Mouse (Mus musculus) midbrain, embryonic 15.5 days (tissue): ENCODE results near the gene Prss1. TPM values are rescaled to one million over a fixed set of nuclear protein-coding genes. Genes with fewer than 3 reads are reported as not detected.
"Not testable (repeated sequence)": the region's sequence is repeated elsewhere in the genome, so short reads cannot be mapped to it uniquely, and the experiment has no call there.

Experiments used
- ATAC-seq: fragments of 200-750 bp; cut with Nextera tagmentation; replicated peaks from 2 replicates; pipeline ENCODE4 v1.8.0; 2017; ENCODE audit warnings: moderate TSS enrichment
- H3K27ac ChIP-seq: fragments of 300-500 bp; sonication (generic); 2 replicates; pipeline ENCODE4 v1.5.1; 2015; ENCODE audit warnings: mild to moderate bottlenecking, inconsistent platforms
- H3K27me3 ChIP-seq: fragments of 300-500 bp; sonication (generic); replicated peaks from 2 replicates; pipeline ENCODE4 v1.6.1; 2015; ENCODE audit warnings: inconsistent platforms
- H3K36me3 ChIP-seq: fragments of 300-500 bp; sonication (generic); replicated peaks from 2 replicates; pipeline ENCODE4 v1.6.1; 2015; ENCODE audit warnings: inconsistent platforms
- H3K4me1 ChIP-seq: fragments of 300-500 bp; sonication (generic); 2 replicates; pipeline ENCODE4 v1.6.1; 2015; ENCODE audit warnings: inconsistent platforms
- H3K4me2 ChIP-seq: fragments of 300-500 bp; sonication (generic); 2 replicates; pipeline ENCODE4 v1.6.1; 2015; ENCODE audit warnings: inconsistent platforms, mild to moderate bottlenecking, moderate library complexity
- H3K4me3 ChIP-seq: fragments of 300-500 bp; sonication (generic); 2 replicates; pipeline ENCODE4 v1.5.1; 2015; ENCODE audit warnings: mild to moderate bottlenecking, inconsistent platforms
- H3K9ac ChIP-seq: fragments of 300-500 bp; sonication (generic); 2 replicates; pipeline ENCODE4 v1.6.1; 2015; ENCODE audit warnings: mild to moderate bottlenecking, inconsistent platforms
- H3K9me3 ChIP-seq: fragments of 300-500 bp; sonication (generic); 2 replicates; pipeline ENCODE4 v1.6.1; 2016; ENCODE audit warnings: inconsistent platforms
- WGBS: fragments of 180-500 bp; shearing (Covaris S2); methylation state at CpG from one replicate; pipeline ENCODE4 v1.1.7; 2015; ENCODE audit warnings: mixed read lengths; 5-methylcytosine and 5-hydroxymethylcytosine counted together
- polyA plus RNA-seq: library from polyadenylated mRNA; unstranded; fragments of >200 nt; fragmentation: Nextera tagmentation; extraction: Ambion mirVana; gene quantifications from 2 replicates; pipeline ENCODE4 v1.2.1, GENCODE M21; 2015

Prss1 gene
- not detected in 2 replicates for polyA plus RNA-seq

DNA sequence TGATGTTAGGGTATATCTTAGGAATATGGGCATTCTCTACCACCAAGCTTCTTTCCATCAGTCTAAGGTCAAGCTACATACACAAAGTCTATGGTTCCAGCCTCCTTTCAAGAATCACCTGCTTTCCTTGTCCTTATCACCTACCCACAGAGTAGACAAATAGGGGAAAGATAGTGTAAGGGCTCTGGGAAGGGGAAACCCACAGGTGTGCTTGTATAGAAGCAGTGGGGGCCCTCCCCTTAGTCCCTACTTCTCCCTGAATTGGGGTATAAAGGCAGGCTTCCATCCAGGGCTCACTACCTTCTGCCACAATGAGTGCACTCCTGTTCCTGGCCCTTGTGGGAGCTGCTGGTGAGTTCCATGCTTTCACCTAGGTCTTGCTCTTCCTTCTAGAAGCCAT is at the start of gene Prss1:
Prss1 (plus strand) TSS at position 301 of the 400 bp plus-strand sequence.
- not testable (repeated sequence) for H3K27me3 ChIP-seq, H3K36me3 ChIP-seq, H3K27ac ChIP-seq, H3K4me2 ChIP-seq, H3K9ac ChIP-seq, H3K4me3 ChIP-seq, H3K9me3 ChIP-seq, ATAC-seq, H3K4me1 ChIP-seq

GRCm38 (mm10) chr6:41442261-41442660 is 16.5 kb upstream of the Prss1 start:
- H3K4me2 ChIP-seq, H3K36me3 ChIP-seq, H3K9me3 ChIP-seq, ATAC-seq, H3K4me1 ChIP-seq, H3K9ac ChIP-seq, H3K27ac ChIP-seq, H3K4me3 ChIP-seq, H3K27me3 ChIP-seq: not testable (repeated sequence)
- WGBS, result 94% methylated on average over 2 of the region's 2 CpGs

DNA sequence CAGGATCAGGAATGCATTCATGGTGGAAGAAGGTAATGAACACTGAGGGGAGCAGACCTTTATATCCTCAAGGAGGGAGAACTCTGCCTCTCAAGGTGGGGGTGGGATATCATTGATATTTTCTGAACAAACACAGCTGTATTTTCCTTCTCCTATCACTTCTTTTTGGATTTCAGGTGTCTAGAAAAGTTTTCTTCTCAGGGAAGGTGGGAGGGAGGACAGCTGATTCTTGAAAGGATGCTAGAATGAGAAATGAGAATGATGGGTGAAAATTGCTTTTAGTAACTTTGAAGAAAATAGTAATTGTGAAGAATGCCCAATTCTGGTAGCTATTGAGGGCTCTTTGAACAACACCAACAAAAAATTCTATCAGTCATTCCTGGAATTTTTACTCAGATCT is 12.7 kb upstream of the Prss1 start, which contains the start of gene Gm10334:
Gm10334 (minus strand) TSS at position 101 of the 400 bp plus-strand sequence.
- H3K36me3 ChIP-seq, H3K4me1 ChIP-seq, H3K27me3 ChIP-seq, H3K4me2 ChIP-seq, H3K27ac ChIP-seq, H3K9ac ChIP-seq, H3K9me3 ChIP-seq, ATAC-seq, H3K4me3 ChIP-seq: not testable (repeated sequence)

DNA sequence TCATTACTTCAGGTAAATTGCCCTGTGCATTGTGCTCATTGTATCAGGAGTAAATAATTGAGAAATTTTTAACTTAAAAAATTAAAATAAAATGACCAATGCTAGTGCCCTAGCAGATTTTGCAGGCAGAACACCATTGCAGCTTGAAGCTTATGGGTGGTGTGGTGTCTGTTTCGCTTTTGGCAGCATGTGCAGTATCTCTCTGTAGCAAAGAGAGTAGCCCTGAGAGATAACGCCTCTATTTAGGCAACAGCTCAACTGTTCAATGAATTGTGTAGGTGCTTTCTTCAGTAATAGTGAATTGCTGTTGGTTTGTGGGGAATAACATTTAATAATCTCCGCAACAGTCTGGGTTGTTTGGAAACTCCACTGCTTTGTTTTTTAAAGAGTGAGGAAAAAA is 40.6 kb downstream of the Prss1 start:
- Histone ChIP-seq H3K4me3 (no peak overlapping the region), H3K36me3 (no peaks in the 10 kb centered on the region), H3K27me3 (no peaks in the 10 kb centered on the region), H3K9ac (no peak overlapping the region), H3K27ac (no peak overlapping the region), H3K9me3 (no peaks in the 10 kb centered on the region), H3K4me2 (no peak overlapping the region), H3K4me1 (no peaks in the 10 kb centered on the region)
- 85% methylated on average over 3 of the region's 3 CpGs for WGBS
- no peak for ATAC-seq

DNA sequence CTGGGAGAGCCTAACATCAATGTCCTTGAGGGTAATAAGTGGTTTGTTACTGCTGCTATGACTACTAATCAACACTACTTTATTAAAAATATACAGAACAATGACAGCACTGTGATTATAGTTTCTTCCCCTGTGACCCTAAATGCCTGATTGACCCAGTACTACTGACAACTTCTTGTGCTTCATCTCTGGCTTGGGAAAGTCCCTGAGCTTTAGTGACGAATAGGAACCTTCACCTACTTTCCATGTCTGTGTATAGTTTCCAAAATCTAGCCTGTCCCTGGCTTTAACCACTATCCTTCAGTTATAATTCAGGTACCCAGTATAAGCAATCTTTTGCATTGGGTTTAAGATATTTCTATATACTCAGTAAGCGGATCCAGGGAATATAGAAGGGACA is 46.2 kb downstream of the Prss1 start:
- H3K4me3 ChIP-seq, result no peak overlapping the region
- no peaks in the 10 kb centered on the region for H3K9me3 ChIP-seq
- WGBS, result 87% methylated on average over 2 of the region's 2 CpGs
- H3K9ac ChIP-seq, result no peak overlapping the region
- H3K4me1 ChIP-seq, result no peaks in the 10 kb centered on the region
- H3K27ac ChIP-seq, result no peak overlapping the region
- no peaks in the 10 kb centered on the region for H3K27me3 ChIP-seq
- no peak overlapping the region for H3K4me2 ChIP-seq
- no peaks in the 10 kb centered on the region for H3K36me3 ChIP-seq
- no peak for ATAC-seq

DNA sequence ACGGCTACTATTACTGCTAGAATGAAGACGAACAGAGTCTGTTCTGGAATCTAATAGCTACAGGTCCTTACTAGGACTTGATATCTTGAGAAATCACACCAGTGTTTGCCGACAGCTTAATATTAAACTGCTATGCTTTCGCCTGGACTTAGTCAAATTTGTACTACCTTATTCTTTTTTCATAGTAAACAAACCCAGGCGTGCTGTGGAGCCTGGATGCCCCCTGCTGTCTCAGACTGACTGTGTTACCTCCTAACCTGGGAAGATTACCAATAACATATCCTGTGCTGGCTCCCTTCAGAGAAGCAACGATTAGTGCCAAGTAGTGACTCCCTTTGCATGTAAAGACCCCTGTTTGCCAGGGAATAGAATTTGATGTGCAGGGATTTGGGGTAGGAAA is 46.6 kb downstream of the Prss1 start:
- no peaks in the 10 kb centered on the region for H3K4me1 ChIP-seq
- no peaks in the 10 kb centered on the region for H3K27me3 ChIP-seq
- no peaks in the 10 kb centered on the region for H3K9me3 ChIP-seq
- no peak for ATAC-seq
- no peak overlapping the region for H3K4me3 ChIP-seq
- no peak overlapping the region for H3K4me2 ChIP-seq
- WGBS, result 78% methylated on average over 6 of the region's 6 CpGs
- no peaks in the 10 kb centered on the region for H3K36me3 ChIP-seq
- H3K27ac ChIP-seq, result no peak overlapping the region
- H3K9ac ChIP-seq, result no peak overlapping the region

Other genes starting within 250 kb of the Prss1 start
- not detected in 2 replicates for gene Try4, start 156.7 kb upstream of the Prss1 start, polyA plus RNA-seq
- not detected in 2 replicates for gene Try5, start 142.1 kb upstream of the Prss1 start, polyA plus RNA-seq
- gene Try10, start 104.8 kb upstream of the Prss1 start, polyA plus RNA-seq, result not detected in 2 replicates
- gene Prss3, start 81.3 kb upstream of the Prss1 start, polyA plus RNA-seq, result not detected in 2 replicates
- not detected in 2 replicates for gene Gm5771, start 66.6 kb upstream of the Prss1 start, polyA plus RNA-seq
- not detected in 2 replicates for gene Gm10334, start 12.8 kb upstream of the Prss1 start, polyA plus RNA-seq
- gene Prss2, start 62.9 kb downstream of the Prss1 start, polyA plus RNA-seq, result not detected in 2 replicates
- 43.7 and 44.2 TPM in 2 replicates for gene Ephb6, start 146.6 kb downstream of the Prss1 start, polyA plus RNA-seq
- 0.89 and 1.3 TPM in 2 replicates for gene Trpv6, start 177.5 kb downstream of the Prss1 start, polyA plus RNA-seq
- not detected in 2 replicates for gene Trpv5, start 221.8 kb downstream of the Prss1 start, polyA plus RNA-seq
- not detected in 2 replicates for gene Llcfc1, start 225.5 kb downstream of the Prss1 start, polyA plus RNA-seq
- 0.21 and 0.75 TPM in 2 replicates for gene Kel, start 245.4 kb downstream of the Prss1 start, polyA plus RNA-seq